Mouse (Mus musculus) retina, postnatal 1 day (tissue): Measurements from ENCODE around the gene Mrgprd.
A peak's percentile ranks its signal among the peaks of the same experiment; 100 is the strongest.

ENCODE experiments used
- DNase-seq: peaks from one replicate; pipeline ENCODE4 v3.0.0-alpha.2; 2012

The Mrgprd gene

GRCm38 (mm10) chr7:145304153-145304552 lies 10.5 kb upstream of the Mrgprd start:
- no peak for DNase-seq

GRCm38 (mm10) chr7:145307636-145308035 lies 7.0 kb upstream of the Mrgprd start:
- no peak for DNase-seq

GRCm38 (mm10) chr7:145308061-145308675 lies 6.5 kb upstream of the Mrgprd start:
- peak; percentile 32 for DNase-seq

- no peak for DNase-seq
Measured at GRCm38 (mm10) chr7:145308866-145309265, 5.8 kb upstream of the Mrgprd start.

GRCm38 (mm10) chr7:145309877-145310276 lies 4.8 kb upstream of the Mrgprd start:
- no peak for DNase-seq

GRCm38 (mm10) chr7:145310526-145310925 lies 4.1 kb upstream of the Mrgprd start:
- DNase-seq, result no peak

GRCm38 (mm10) chr7:145312137-145312536 lies 2.5 kb upstream of the Mrgprd start:
- DNase-seq, result no peak

GRCm38 (mm10) chr7:145317522-145317921 lies 2.9 kb downstream of the Mrgprd start:
- DNase-seq, result no peak

GRCm38 (mm10) chr7:145319481-145319880 lies 4.8 kb downstream of the Mrgprd start:
- DNase-seq, result no peak

- no peak for DNase-seq
Measured at GRCm38 (mm10) chr7:145323607-145324006, 9.0 kb downstream of the Mrgprd start.

GRCm38 (mm10) chr7:145325697-145326096 lies 11.1 kb downstream of the Mrgprd start:
- no peak for DNase-seq

- no peak for DNase-seq
Measured at GRCm38 (mm10) chr7:145329982-145330381, 15.3 kb downstream of the Mrgprd start.

GRCm38 (mm10) chr7:145330641-145331040 lies 16.0 kb downstream of the Mrgprd start:
- no peak for DNase-seq

GRCm38 (mm10) chr7:145332376-145333041 lies 17.9 kb downstream of the Mrgprd start:
- no peak for DNase-seq

- DNase-seq, result no peak
Measured at GRCm38 (mm10) chr7:145333936-145334335, 19.3 kb downstream of the Mrgprd start.

- DNase-seq, result no peak
Measured at GRCm38 (mm10) chr7:145334428-145335027, 19.9 kb downstream of the Mrgprd start.

- DNase-seq, result peak; percentile 25
Measured at GRCm38 (mm10) chr7:145335199-145335598, 20.6 kb downstream of the Mrgprd start.

- DNase-seq, result no peak
Measured at GRCm38 (mm10) chr7:145335616-145336332, 21.1 kb downstream of the Mrgprd start.

- DNase-seq, result no peak
Measured at GRCm38 (mm10) chr7:145337889-145338288, 23.3 kb downstream of the Mrgprd start.

GRCm38 (mm10) chr7:145340248-145340904 lies 25.7 kb downstream of the Mrgprd start:
- peak; percentile 35 for DNase-seq
